Mouse (Mus musculus): ENCODE measurements around the gene Sh2d7.

Gene Sh2d7

DNA sequence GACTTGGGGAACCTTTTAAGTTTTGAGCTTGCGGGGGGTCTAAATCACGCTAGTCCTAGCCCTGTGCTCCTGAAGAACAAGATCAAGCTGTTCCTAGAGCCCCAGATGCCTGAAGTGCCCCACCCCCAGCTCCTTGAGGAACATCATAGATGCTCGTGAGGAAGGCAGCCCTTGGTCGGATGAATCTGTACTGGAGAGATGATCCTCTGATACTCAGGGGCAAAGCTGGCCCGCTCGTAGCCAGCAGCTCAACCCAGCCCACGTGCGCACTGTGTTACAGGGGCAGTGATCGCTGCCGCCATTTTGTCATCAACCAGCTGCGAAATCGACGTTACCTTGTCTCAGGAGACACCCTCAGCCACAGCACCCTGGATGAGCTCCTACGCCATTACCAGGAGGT, at the start of gene Sh2d7:
Sh2d7 (plus strand) TSS at position 301 of the 400 bp plus-strand sequence.
- DNase-seq, result no peak

DNA sequence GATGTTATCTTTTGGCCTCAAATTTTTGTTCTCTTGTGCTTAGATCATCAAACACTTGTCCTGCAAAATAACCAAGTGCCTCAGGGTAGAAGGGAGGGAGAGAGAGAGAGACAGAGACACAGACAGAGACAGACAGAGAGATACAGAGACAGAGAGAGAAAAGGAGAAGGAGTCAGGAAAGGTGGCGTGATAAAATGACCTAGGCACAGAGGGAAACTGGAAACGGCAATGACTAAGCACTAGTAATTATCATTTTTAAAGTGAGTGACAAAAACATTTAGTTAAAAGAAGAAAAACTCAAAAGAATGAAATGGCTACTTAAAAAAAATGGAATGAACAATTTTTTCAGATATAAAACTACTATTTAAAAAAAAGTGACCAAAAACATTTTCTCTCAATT, 49.2 kb upstream of the Sh2d7 start:
- DNase-seq, result no peak

DNA sequence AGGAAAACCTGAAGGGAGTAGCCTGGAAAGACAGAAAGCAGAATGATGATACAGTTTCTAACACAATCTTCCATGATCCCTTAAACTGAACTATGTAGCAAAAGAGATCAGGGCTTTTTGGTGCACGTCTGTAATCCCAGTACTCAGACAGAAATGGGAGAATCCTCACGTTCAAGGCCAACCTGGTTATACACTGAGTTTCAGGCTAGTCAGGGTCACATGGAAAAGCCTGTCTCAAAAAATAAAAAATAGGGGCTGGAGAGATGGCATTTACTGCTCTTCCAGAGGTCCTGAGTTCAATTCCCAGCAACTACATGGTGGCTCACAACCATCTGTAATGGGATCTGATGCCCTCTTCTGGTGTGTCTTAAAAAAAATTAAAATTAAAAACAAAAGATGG, 48.4 kb upstream of the Sh2d7 start:
- DNase-seq, result no peak

DNA sequence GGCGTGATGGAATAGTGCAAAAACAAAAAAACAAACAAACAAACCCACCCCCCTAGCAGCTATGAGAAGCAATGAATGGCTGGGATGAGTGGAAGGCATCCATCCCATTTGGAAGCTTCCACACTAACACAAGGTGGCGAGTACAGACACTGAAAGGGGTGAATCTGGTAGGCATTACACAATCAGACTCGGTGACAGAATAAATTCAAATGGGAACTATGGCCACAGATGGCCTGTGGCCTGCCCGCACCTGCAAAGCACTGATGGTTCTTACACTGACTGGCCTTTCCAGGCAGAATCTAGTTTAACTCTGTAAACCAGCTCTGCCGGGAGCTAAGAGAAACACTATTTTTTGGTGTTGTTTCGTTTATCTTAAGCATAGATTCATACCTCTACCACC, 39.5 kb upstream of the Sh2d7 start:
- no peak for DNase-seq

DNA sequence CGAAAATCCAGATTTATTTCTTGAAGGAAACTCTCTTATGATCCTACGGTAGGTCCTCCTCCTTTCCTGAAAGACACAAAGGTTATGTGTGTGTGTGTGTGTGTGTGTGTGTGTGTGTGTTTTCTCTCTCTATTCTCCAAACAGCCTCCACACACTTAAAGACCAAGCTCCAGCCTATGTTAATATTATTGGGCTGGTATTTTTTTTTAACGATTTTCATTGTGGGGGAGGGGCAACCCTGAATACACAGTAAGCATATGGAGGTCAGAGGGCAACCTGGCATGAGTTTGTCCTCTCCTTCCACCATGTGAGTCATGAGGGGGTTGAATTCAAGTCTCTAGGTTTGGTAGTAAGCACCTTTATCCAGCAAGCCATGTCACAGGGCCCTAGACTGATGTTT, 39.0 kb upstream of the Sh2d7 start:
- no peak for DNase-seq

DNA sequence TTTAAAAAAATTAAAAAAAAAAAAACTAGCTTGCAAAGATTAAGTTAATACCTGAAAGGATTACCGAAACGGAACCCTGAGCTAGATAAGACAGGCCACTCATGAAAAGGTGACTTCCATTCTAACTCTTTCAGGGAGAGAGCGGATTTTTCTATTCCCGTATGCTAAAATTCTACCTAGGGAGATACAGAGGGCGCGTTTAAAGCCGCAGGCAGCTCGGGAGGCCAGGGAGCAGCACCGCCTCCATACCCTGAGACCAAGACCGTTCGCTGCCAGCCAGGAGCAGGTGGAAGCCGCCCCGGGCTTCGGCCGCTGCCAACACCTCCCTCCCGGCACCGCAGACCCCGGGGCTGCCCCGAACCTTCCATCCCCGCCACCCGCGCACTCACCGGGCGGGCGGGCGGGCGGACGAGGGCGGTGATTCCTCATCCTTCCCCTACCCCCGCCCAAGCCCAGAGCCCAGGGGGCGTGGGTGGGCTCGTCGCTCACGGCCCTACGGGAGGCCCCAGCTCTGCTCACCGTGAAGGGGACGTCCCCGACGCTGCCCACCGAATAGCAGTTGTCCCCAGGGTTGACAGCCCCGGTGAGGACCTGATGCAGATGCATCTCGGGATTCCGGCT, 37.8 kb upstream of the Sh2d7 start:
- peak; percentile 26 for DNase-seq

DNA sequence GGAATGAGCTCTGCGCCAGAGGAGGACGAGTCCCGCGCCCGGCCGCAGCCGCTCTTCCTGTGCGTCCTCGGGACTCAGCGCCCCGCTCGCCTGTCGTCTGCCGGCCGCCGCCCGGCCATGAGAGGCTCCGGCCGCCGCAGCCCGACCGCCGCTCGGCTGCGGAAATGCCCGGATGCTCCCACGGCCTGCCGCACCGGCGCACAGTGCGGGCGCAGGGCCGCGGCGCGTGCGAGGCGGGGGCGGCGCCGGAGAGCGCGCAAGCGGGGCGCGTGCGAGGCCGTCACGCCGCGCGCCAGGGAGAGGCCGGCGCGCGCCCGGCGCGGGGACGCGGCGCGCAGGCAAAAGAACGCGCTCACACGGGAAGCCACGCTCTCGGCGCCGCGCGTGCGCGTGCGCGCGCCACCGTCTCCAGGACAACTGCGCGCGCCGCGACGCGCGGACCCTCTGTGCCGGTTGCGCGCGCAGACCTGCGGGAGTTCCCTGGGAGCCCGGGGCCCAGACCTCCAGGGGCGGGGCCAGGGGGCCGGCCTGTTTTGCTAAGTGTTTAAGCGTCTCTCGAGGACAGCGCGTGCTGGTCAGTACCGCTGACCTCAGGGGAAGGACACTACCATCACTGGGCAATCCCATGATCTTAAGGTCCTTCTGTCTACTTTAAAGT, 37.2 kb upstream of the Sh2d7 start, which contains the start of gene Dmxl2:
Dmxl2 (minus strand) TSS at position 174 of the 658 bp plus-strand sequence.
- DNase-seq, result peak; percentile 79

DNA sequence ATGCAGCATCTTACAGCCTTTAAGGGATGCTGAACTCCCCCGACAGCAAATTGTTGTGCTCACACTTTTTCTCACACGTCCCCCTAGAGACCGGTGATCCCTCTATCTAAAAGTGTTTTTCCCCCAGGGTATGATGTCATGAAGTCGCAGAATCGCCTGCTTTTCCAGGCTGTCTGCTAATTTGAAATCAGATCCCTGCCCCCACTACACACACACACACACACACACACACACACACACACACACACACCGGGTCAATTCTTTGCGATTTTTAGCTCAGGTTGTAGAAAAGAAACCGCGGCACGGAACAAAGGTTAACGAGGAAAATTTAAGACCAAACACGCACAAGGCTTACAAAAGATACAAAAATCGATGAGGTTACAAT, 36.7 kb upstream of the Sh2d7 start:
- DNase-seq, result no peak

DNA sequence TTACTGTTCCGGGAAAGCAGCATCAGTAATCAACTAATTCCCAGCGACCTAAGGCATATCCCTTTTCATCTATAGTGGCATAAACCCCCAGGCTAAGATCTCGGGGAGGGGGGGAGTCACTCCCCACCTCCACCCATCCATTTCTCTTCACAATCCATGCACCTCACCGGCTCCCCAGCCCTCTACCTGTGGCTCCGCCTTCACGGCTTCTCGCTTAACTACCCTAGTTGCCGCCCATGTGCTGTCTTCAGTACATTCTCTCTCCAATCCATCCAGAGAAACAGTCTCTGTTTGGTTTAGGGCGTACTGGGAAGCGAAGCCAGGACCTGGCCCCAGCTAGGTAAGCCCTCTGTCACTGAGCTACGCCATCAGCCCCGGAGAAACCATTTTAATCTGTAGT, 35.9 kb upstream of the Sh2d7 start:
- DNase-seq, result no peak

DNA sequence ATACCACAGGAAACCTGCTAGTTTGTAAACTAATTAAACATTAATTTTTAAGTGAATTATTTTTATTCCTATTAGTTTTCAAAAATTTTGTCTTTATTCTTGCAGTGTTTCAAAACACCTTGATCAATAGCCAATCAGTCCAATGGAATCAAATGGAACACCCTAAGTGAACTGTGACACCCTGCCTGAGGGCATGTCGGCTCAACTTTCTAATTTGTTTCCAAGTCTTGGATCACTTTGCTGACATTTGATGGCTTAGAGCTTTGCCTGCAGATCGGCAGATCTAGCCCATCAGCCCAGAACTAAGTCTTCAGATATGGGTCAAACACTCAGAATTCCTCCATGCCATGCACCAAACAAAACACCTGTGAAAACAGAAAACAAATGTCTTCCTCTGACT, 22.8 kb upstream of the Sh2d7 start:
- DNase-seq, result no peak

DNA sequence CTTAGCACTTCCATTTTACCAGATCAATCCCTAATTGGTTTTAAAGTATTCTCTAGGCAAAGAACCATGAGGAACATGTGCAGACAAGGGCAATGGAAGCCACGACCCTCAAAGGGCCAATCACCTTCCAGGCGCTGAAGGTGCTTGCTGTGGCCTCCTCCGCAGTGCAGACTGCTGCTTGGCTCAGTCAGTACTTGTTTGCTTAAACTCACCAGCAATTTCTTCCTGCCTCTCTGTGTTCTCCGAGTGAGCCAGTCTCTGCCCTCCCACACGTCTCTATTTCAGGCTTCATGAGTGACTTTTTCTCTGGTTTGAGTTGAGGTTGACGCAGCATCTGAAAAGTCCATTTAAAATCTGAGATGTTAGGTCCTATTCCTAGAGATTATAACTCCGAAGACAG, 19.9 kb upstream of the Sh2d7 start:
- no peak for DNase-seq

DNA sequence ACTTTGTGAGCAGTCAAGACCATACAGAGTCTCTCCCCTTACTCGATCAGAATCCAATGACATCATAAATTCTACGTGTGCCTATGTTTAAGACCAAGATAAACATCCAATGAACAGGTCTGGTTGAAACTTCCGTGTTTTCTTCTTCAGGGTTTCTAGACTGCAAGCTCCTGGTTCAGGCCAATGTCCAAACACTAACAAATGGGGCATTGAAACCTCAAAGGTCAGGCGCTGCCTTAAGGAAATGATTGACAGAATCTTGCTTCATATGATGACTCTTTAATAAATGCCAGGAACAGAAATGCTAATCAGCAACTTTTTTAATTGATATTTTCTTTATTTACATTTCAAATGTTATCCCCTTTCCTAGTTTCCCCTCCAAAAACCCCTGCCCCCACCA, 18.5 kb upstream of the Sh2d7 start:
- DNase-seq, result no peak

DNA sequence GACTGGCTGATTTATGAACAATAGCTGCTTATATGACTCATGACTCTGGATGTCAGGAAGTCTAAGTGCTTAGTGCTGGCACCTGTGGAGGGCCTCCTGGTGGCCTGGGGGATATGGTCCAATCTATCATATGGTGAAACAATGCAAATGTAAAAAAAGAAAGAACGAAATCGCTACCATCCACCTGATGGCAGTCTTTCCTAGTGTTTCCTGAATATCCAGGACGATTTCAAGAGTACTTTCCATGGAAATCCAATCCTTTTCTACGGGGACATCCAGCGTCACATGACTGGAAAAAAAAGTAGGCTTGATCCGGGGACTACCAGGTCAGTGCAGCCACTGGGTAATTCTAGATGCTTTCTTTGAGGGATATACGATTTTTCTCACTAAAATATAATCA, 11.1 kb upstream of the Sh2d7 start:
- DNase-seq, result no peak

DNA sequence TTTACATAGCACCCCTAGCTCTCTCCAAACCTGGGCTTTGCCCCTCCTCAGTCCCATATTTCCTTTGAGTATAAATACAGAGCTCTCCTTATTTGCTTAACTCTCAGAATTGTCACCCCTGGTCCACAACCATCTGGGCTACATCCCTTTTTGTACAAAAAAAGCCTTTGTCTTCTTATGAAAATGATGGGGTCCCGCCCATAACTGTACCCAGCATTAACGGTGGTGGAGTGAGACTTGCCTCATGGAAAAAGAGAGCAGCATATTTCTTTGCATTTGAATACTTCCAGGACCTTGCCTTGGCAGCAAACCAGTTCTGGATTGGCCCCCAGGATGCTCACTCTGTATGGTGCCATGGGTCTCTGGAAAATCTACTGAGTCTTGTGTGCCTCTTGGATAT, 8.8 kb upstream of the Sh2d7 start:
- DNase-seq, result no peak

DNA sequence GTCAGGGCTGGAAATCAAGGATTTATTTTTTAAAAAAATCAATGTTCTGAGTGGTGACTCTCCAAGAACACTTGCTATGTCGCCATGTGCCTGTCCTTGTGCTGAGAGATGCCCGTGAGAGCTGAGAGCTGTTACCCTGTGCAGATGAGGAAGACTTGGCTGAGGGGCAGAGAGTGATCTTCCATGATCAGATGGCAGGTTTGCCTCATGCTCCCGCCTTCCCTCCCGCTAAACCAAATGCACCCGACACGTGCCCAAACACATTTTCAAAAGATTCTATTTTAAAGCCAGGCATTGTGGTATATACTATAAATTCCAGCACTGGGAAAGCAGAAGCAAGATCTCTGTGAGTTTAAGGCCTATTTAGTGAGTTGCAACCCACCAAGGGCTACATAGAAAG, 7.9 kb upstream of the Sh2d7 start:
- DNase-seq, result no peak

DNA sequence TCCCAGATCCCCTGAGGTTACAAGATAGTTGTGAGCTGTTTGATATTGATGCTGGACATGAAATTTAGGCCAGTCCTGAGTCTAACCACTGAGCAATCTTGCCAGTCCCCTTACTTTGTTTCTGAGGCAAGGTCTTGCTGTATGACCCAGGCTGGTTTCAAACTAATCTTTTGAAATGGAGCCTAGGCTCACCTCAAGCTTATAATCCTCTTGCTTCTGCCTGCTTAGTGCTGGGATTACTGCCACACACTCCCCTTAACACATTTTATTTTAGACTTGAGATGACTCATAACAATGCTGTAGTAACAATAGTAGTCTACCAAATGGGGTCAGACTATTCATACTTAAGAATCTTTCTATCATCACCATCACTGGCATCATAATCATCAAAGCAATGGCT, 7.4 kb upstream of the Sh2d7 start:
- no peak for DNase-seq

DNA sequence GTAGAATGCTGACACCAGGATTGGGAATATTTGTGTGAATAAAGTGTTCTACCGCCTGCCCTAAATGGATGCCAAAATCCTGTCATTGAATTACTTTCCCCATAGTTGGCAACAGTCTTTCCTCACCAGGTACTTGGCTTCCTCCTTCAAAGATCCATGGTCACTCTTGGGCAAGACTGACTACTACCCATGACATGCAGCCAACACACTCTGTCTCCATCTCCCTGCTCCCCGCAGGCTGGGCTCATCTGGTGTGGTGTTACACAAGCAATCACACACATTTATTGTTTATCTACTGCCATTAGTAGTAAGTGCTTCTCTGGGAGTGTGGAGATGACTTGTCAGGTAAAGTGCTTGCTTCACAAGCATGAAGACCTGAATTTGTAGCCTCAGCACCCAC, 5.9 kb upstream of the Sh2d7 start:
- no peak for DNase-seq

DNA sequence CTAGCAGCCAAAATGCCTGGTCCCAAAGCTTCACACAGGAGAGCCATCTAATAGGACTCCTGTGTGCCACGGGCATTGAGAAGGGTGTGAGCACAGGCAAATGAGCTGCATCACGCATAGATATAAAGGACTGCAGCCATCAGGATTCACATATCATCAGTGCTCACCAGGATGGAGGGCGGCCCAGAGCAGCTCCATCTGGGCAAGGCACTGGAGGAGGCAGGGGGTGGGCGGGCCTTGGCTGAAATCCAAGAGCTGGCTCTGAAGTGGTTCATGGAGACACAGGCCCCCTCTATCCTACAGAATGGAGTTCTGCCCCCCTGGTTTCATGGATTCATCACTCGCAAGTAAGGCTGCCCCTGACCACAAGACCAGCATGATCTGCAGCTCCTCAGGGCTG, 4.8 kb upstream of the Sh2d7 start:
- DNase-seq, result no peak

DNA sequence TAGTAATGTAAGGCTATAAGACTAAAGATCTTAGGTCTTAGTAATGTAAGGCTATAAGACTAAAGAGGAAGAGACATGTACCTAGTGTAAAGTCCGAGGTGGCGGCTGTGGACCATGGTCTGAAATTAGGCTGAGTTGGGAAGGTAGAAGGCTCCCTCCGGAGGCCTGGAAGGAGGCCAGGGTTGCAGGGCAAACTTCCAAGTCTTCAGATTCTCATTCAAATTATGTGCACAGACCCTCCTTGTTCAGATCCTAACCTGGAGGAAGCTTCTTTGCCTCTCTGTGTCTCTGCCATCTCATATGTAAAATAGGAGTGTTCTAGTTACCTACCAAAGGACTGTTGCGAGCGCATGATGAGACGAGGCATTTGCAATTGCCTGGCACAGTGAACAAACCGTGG, 2.5 kb upstream of the Sh2d7 start:
- DNase-seq, result no peak

DNA sequence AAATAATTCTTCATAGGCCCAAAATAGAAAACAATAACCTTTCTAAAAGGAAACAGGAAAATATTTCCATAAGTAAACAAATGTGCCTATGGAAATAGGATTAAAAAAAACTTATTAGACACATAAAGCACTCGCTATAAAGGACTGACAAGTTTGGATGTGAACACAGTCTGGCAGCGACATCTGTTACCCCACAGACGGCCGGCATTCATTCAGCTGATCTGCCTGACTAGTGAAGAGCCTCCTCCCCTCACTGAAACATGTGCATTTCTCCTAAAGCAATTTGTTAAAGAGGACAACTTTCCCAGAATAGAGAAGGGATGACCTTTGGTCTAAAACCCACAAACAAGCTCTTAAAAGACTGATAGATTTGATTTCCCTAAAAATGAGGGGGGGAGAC, 1.8 kb upstream of the Sh2d7 start:
- no peak for DNase-seq

DNA sequence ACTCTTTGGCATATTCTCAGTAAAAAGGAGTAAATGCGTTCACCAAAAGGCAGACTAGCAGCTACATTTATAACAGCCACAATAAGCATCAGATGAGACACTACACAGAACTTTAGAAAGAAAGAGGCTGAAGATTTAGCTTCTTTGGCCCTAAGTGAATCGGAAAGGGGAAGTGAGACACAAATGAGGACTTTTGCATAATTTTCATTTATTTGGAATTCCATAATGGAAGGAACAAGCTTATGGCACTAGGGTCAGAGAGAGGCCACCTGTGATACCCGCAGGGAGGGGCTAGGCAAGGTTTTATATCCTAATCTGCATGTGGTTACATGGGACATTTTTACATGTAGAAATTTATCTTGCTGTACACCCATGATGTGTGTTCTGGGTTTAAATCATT, 1.3 kb upstream of the Sh2d7 start:
- DNase-seq, result no peak

DNA sequence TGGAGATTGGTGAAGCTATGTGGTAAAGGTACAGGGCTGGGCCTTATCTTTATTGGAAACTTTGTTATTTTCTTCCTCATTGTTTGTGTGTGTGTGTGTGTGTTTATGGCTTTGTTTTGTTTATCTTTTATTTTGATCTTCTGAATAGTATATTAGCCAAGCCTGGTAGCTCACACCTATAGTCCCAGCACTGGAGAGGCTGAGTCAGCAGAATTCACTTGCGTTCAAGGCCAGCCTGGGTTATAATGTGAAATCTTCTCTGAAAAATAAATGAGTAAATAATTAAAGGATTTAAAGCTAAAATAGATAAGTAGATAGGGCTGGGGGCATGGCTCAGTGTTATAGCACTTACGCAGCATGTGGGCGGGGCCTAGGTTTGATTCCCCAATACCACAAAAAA, 540 bp upstream of the Sh2d7 start:
- DNase-seq, result no peak

DNA sequence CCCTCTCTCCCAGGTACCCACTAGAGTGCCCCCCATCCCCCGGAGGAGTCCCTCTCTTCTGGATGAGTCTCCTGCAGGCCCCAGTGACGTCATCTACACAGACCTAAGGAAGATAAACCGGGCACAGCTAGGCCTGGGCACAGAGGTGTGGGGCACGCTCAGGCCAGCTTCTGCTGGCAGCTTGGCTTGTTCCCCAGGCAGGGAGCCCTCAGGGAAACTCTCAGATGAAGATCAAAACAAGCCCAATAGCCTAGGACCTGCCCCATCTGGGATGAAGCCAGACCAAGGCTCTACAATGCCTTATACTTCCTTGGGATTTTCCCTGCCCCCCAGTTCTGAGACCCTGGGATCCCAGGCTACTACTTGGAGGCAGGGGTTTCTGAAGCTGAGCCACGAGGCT, 2.0 kb downstream of the Sh2d7 start:
- DNase-seq, result no peak

DNA sequence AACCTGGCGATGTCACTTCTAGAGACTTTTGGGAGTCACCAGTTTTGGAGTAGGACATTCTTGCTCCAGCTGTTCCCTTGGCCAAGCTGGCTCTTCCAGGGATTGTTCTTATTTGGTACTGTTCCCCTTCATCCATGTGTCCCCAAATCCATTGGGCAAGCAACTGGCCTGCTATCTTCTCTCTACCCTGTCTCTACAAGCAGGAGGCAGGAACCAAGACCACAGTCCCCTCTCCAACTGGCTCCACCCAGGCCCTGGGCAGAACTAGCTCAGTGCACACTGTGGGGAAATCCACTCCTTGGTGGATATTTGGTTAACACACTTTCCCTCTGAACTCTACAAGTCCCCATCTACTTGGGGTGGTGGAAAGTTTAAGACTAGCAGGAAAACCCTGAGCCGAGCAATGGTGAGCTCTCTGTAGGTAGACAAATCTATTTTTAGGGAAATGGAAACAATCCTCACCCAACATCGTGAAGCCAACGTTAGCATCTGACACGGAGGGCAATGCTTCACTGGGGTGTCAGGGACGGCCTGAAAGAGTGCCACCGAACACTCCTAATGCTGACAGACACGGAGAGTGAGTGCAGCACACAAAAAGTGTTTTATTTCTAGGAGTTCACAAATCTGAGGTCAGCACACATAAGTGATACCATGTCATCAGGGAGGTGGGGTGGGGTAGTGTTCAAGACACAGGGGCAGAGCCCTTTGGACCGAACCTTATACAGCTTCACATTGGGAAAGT, 5.6 kb downstream of the Sh2d7 start:
- DNase-seq, result no peak

DNA sequence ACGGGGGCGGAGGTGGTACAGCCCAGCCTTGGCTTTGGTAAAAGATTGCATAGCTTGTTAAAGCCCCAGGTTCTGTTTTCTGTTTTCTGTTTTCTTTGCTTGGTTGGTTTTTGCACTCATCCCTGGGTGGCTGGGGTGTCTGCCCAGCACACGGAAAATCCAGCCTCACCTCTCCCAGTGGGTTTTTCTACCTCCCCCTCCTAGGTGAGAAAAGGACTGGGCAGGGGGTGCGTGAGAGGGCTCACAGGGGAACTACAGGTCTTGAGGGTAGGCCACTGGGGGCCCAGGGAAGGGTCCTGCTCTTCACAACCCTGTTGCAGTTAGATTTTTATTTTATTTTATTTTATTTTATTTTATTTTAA, 6.2 kb downstream of the Sh2d7 start:
- DNase-seq, result no peak

All from thymus, postnatal 4 days (tissue).